Mouse (Mus musculus): ENCODE results near the gene Cep57l1. TPM values are rescaled to one million over a fixed set of nuclear protein-coding genes. Genes with fewer than 3 reads are reported as not detected.
A peak's percentile ranks its signal among the peaks of the same experiment; 100 is the strongest.

The Cep57l1 gene
- polyA plus RNA-seq, 1 experiment from 2014 or later = 22.1 TPM

DNA sequence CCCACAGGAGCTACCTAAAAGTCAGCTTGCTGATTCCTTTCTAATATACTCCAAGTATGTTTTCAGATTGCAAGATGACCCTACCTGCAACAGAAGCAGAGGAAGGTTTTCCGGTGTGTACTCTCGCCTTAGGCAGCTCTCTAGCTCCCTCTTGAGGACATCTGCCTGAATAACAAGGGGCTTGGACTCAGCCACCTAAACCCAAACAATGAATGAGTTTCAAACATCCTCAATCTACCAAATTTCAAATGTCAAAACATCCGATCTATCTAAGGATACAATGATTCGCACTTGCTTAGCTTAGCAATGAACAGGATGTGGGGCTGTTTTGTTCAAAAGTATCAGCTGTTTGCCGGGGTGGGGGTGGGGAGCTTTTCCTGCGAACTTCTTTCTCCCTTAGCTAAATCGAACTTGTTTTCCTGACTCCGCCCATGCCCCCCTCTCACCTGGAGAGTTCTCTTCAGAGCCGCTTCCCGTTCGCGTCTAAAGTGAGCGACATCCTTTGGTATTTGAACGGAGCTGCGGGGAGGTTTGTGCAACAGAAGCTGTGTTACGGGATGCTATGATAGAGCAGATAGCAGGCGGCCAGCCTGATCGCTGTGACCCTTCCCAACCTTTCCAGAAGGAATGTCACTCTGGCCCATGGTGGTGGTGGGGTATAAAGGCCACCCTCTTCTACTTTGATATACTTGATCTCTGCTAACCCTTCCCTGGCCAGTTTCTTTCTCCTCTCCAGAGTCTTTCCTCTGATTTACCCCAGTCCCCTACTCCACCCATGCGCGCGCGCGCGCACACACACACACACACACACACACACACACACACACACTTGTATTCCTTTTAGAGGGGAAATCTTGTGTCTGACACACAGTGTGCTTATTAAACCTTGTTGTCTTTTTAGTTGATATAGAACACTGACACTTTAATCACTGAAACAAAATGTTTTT is 119.5 kb downstream of the Cep57l1 start:
- no peak for ATAC-seq (ENCODE audit: insufficient read depth, low FRiP score, low read depth)

GRCm38 (mm10) chr10:41684548-41684996 is 125.1 kb downstream of the Cep57l1 start:
- H3K4me3 ChIP-seq (replicated peaks) = no peak overlapping the region; the same call in 1 of the 2 replicates
- no peaks in the 10 kb centered on the region for H3K4me1 ChIP-seq
- H3K27me3 ChIP-seq (replicated peaks) = no peaks in the 10 kb centered on the region; the same call in 1 of the 2 replicates
- WGBS = 4% methylated on average over 21 of the region's 21 CpGs
- H3K27ac ChIP-seq = peak overlapping the region; percentile 36; the same call in 1 of the 2 replicates
- no peaks in the 10 kb centered on the region for H3K36me3 ChIP-seq
- H3K9me3 ChIP-seq = no peaks in the 10 kb centered on the region
- ATAC-seq (ENCODE audit: insufficient read depth, low FRiP score, low read depth) = peak; percentile 75
- no peak overlapping the region; the same call in 1 of the 2 replicates for H3K9ac ChIP-seq
- peak overlapping the region; percentile 46 for H3K4me2 ChIP-seq

More for the DNA sequence above, 119.5 kb downstream of the Cep57l1 start:
- H3K9ac ChIP-seq = peak overlapping the region; percentile 11; the same call in 1 of the 2 replicates
- WGBS = 21% methylated on average over 24 of the region's 24 CpGs
- H3K4me2 ChIP-seq = peak overlapping the region; percentile 77
- no peaks in the 10 kb centered on the region for H3K36me3 ChIP-seq
- no peaks in the 10 kb centered on the region for H3K27me3 ChIP-seq (replicated peaks)
- H3K4me3 ChIP-seq (replicated peaks) = peak overlapping the region; percentile 44
- no peaks in the 10 kb centered on the region for H3K4me1 ChIP-seq
- no peak overlapping the region for H3K27ac ChIP-seq
- H3K9me3 ChIP-seq = no peaks in the 10 kb centered on the region

DNA sequence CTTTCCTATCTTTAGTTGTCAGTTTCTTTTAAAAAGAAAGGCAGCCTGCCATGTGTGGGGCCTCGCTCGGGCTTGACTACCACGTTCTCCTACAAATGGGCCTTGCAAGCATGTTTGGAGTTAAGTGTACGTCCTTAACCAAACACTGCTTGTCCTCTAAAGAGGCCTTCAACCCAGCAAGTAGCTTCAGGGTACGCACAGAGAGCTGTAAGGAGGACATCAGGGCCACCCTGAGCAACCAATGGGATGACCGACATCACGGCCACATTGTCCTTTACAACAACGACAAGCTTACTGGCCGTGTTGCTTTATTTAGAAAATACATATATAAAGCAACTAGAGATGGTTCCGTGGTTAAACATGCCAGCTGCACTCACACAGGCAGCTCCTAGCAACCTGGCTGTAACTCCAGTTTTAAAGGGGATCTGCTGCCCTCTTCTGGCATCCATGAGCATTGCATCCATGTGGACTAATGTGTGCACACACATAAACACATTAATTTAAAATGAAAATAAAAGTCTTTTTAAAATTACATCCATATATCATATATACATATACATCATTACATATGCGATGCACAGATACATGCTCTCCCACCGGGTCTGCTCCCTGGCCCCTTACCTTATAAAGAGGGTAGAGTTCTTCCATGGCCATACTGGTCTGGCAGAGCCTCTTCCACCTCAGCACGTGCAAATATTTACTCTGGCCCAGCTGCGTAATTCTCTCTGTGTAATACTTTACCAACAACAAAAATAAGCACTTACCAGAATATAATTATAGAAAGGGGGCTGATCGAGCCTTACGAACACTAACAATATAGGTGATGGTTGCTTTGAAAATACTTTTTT is 126.9 kb downstream of the Cep57l1 start:
- no peaks in the 10 kb centered on the region for H3K9me3 ChIP-seq
- 29% methylated on average over 16 of the region's 16 CpGs for WGBS
- 0 out of 2 replicates have a peak, but pooled peaks have one; percentile 45 for ATAC-seq (ENCODE audit: insufficient read depth, low FRiP score, low read depth)

DNA sequence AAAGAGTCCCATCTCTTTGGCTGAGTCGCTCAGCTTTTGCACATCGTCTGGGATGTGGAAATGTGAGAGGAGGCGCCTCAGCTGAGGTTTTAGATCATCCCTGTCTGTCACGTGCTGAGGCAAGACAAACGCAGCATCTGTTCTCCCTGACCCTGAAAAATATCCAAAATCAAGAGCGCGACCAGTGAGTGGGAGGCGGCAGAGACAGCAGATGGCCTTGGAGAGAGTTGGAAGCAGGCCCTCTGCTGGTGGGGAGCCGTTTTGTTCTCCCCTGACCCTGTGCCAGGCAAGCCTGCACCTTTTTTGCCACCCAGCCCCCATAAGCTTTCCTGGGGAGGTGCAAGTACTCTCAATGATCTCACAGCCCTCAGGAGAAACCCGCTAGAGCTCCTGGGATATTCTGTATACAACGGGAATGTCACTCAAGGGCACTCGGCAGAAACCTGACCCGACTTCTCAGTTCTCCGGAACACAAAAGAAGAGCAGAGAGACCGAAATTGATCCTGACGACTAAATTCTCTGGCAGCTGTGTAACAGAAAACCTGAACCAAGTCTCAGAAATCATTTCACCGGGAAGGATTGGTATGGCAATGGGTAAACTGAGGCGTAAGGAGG is 130.8 kb downstream of the Cep57l1 start:
- no peak overlapping the region for H3K9ac ChIP-seq
- no peak for ATAC-seq (ENCODE audit: insufficient read depth, low FRiP score, low read depth)

More for the DNA sequence above, 126.9 kb downstream of the Cep57l1 start:
- H3K36me3 ChIP-seq = no peaks in the 10 kb centered on the region
- no peak overlapping the region for H3K4me2 ChIP-seq
- H3K4me3 ChIP-seq (replicated peaks) = no peak overlapping the region
- no peak overlapping the region for H3K27ac ChIP-seq
- no peak overlapping the region for H3K9ac ChIP-seq
- H3K27me3 ChIP-seq (replicated peaks) = no peaks in the 10 kb centered on the region; the same call in 1 of the 2 replicates
- H3K4me1 ChIP-seq = peaks cover 6% of the 10 kb centered on the region

DNA sequence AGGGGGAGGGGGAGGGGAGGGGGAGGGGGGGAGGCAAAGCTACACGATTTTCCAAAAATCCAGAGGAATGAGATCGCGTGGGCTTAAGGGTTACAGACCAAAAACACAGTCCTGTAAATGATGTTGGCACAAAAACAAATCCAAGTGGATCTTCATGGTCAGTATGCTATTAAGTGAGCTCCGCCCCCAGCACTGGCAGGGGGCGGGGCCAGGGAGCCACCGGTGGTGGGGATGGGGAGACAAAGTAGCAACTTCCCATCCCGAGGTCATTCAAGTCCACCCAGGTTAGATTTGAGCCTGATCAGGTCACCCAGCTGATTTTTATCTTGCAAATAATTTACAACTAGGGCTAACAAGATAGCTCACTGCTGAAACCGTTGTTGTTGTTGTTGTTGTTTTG is 132.3 kb downstream of the Cep57l1 start:
- 68% methylated on average over 8 of the region's 8 CpGs for WGBS

More for the DNA sequence above, 130.8 kb downstream of the Cep57l1 start:
- Histone ChIP-seq H3K36me3 (no peaks in the 10 kb centered on the region), H3K9me3 (no peaks in the 10 kb centered on the region), H3K27me3 (replicated peaks) (no peaks in the 10 kb centered on the region; the same call in 1 of the 2 replicates), H3K4me3 (replicated peaks) (0 out of 2 replicates have a peak overlapping the region, but pooled peaks have one; percentile 8), H3K4me1 (peaks cover 10% of the 10 kb centered on the region), H3K27ac (no peak overlapping the region), H3K4me2 (peak overlapping the region; percentile 46)
- WGBS = 23% methylated on average over 18 of the region's 18 CpGs

GRCm38 (mm10) chr10:41676661-41677061 is 133.0 kb downstream of the Cep57l1 start:
- Histone ChIP-seq H3K9ac (no peak overlapping the region), H3K4me2 (no peak overlapping the region), H3K27ac (no peak overlapping the region), H3K27me3 (replicated peaks) (no peaks in the 10 kb centered on the region), H3K4me1 (peaks cover 10% of the 10 kb centered on the region), H3K36me3 (no peaks in the 10 kb centered on the region), H3K9me3 (no peaks in the 10 kb centered on the region), H3K4me3 (replicated peaks) (no peak overlapping the region)
- no peak for ATAC-seq (ENCODE audit: insufficient read depth, low FRiP score, low read depth)
- 70% methylated on average over 6 of the region's 6 CpGs for WGBS

More for the DNA sequence above, 132.3 kb downstream of the Cep57l1 start:
- no peaks in the 10 kb centered on the region for H3K27me3 ChIP-seq (replicated peaks)
- no peak for ATAC-seq (ENCODE audit: insufficient read depth, low FRiP score, low read depth)
- H3K4me2 ChIP-seq = no peak overlapping the region
- H3K4me3 ChIP-seq (replicated peaks) = no peak overlapping the region
- no peak overlapping the region for H3K9ac ChIP-seq
- H3K27ac ChIP-seq = no peak overlapping the region
- no peaks in the 10 kb centered on the region for H3K9me3 ChIP-seq
- no peaks in the 10 kb centered on the region for H3K36me3 ChIP-seq
- H3K4me1 ChIP-seq = peaks cover 10% of the 10 kb centered on the region

- ATAC-seq (ENCODE audit: insufficient read depth, low FRiP score, low read depth) = no peak
- Histone ChIP-seq H3K4me3 (replicated peaks) (no peak overlapping the region), H3K4me2 (no peak overlapping the region), H3K36me3 (no peaks in the 10 kb centered on the region), H3K27me3 (replicated peaks) (no peaks in the 10 kb centered on the region), H3K9ac (no peak overlapping the region), H3K27ac (no peak overlapping the region), H3K4me1 (peaks cover 10% of the 10 kb centered on the region), H3K9me3 (no peaks in the 10 kb centered on the region)
- WGBS = 70% methylated on average over 6 of the region's 6 CpGs
These were observed 133.7 kb downstream of the Cep57l1 start for GRCm38 (mm10) chr10:41675842-41676571.

- H3K9me3 ChIP-seq = no peaks in the 10 kb centered on the region
- H3K27ac ChIP-seq = no peak overlapping the region
- no peak overlapping the region for H3K4me2 ChIP-seq
- H3K36me3 ChIP-seq = no peaks in the 10 kb centered on the region
- H3K4me3 ChIP-seq (replicated peaks) = no peak overlapping the region
- H3K27me3 ChIP-seq (replicated peaks) = no peaks in the 10 kb centered on the region
- ATAC-seq (ENCODE audit: insufficient read depth, low FRiP score, low read depth) = no peak
- no peak overlapping the region for H3K9ac ChIP-seq
- 47% methylated on average over 6 of the region's 6 CpGs for WGBS
- H3K4me1 ChIP-seq = peaks cover 10% of the 10 kb centered on the region
These were observed 134.4 kb downstream of the Cep57l1 start for GRCm38 (mm10) chr10:41675243-41675642.

GRCm38 (mm10) chr10:41674362-41674761 is 135.3 kb downstream of the Cep57l1 start:
- no peaks in the 10 kb centered on the region for H3K9me3 ChIP-seq
- H3K36me3 ChIP-seq = no peaks in the 10 kb centered on the region
- 75% methylated on average over 3 of the region's 3 CpGs for WGBS
- H3K4me1 ChIP-seq = peaks cover 10% of the 10 kb centered on the region
- no peak overlapping the region for H3K4me2 ChIP-seq
- H3K27ac ChIP-seq = no peak overlapping the region
- no peak overlapping the region for H3K9ac ChIP-seq
- ATAC-seq (ENCODE audit: insufficient read depth, low FRiP score, low read depth) = no peak
- H3K27me3 ChIP-seq (replicated peaks) = no peaks in the 10 kb centered on the region
- no peak overlapping the region for H3K4me3 ChIP-seq (replicated peaks)

- Histone ChIP-seq H3K4me3 (replicated peaks) (no peak overlapping the region), H3K4me1 (no peaks in the 10 kb centered on the region), H3K9ac (no peak overlapping the region), H3K27me3 (replicated peaks) (no peaks in the 10 kb centered on the region), H3K9me3 (no peaks in the 10 kb centered on the region), H3K36me3 (no peaks in the 10 kb centered on the region), H3K27ac (no peak overlapping the region), H3K4me2 (no peak overlapping the region)
- no peak for ATAC-seq (ENCODE audit: insufficient read depth, low FRiP score, low read depth)
- 74% methylated on average over 5 of the region's 5 CpGs for WGBS
These were observed 139.5 kb downstream of the Cep57l1 start for GRCm38 (mm10) chr10:41670196-41670595.

Measured in stomach, embryonic 15.5 days (tissue).